Mouse (Mus musculus): Measurements from ENCODE around the gene Gm20388. TPM values are rescaled to one million over a fixed set of nuclear protein-coding genes. Genes with fewer than 3 reads are reported as not detected.

Gene Gm20388
- polyA plus RNA-seq, 1 experiment from 2014 or later = not detected

- H3K4me2 ChIP-seq (replicated peaks) = peak overlapping the region; percentile 11; the same call in 1 of the 2 replicates
- H3K27me3 ChIP-seq = no peaks in the 10 kb centered on the region
- no peak overlapping the region for H3K4me3 ChIP-seq
- 24% methylated on average over 11 of the region's 11 CpGs for WGBS
- H3K9me3 ChIP-seq = 0 out of 2 replicates have a peak, but pooled peaks cover 3% of the 10 kb centered on the region
- ATAC-seq (ENCODE audit: insufficient number of reproducible peaks, insufficient read depth, low FRiP score, low TSS enrichment) = peak; percentile 91
- H3K27ac ChIP-seq = peak overlapping the region; percentile 48; the same call in 1 of the 2 replicates
- peaks cover 13% of the 10 kb centered on the region for H3K4me1 ChIP-seq
- 0 out of 2 replicates have a peak overlapping the region, but pooled peaks have one; percentile 8 for H3K9ac ChIP-seq
- no peaks in the 10 kb centered on the region for H3K36me3 ChIP-seq
These were observed 4188.4 kb downstream of the Gm20388 start for GRCm38 (mm10) chr8:124098953-124099622.

GRCm38 (mm10) chr8:124099623-124099965, 4189.0 kb downstream of the Gm20388 start:
- ATAC-seq (ENCODE audit: insufficient number of reproducible peaks, insufficient read depth, low FRiP score, low TSS enrichment) = no peak
- H3K4me2 ChIP-seq (replicated peaks) = peak overlapping the region; percentile 11; the same call in 1 of the 2 replicates
- 0 out of 2 replicates have a peak, but pooled peaks cover 3% of the 10 kb centered on the region for H3K9me3 ChIP-seq
- WGBS = 71% methylated on average over 6 of the region's 6 CpGs
- peak overlapping the region; percentile 9; the same call in 1 of the 2 replicates for H3K27ac ChIP-seq
- H3K4me1 ChIP-seq = peaks cover 13% of the 10 kb centered on the region
- no peaks in the 10 kb centered on the region for H3K27me3 ChIP-seq
- H3K4me3 ChIP-seq = no peak overlapping the region
- no peak overlapping the region for H3K9ac ChIP-seq
- H3K36me3 ChIP-seq = no peaks in the 10 kb centered on the region

GRCm38 (mm10) chr8:124105869-124106268, 4195.2 kb downstream of the Gm20388 start:
- H3K9ac ChIP-seq = no peak overlapping the region
- 60% methylated on average over 6 of the region's 6 CpGs for WGBS
- H3K4me1 ChIP-seq = peaks cover 6% of the 10 kb centered on the region
- H3K9me3 ChIP-seq = no peaks in the 10 kb centered on the region
- no peak overlapping the region for H3K4me2 ChIP-seq (replicated peaks)
- H3K4me3 ChIP-seq = no peak overlapping the region
- no peak for ATAC-seq (ENCODE audit: insufficient number of reproducible peaks, insufficient read depth, low FRiP score, low TSS enrichment)
- H3K36me3 ChIP-seq = no peaks in the 10 kb centered on the region
- H3K27ac ChIP-seq = no peak overlapping the region
- no peaks in the 10 kb centered on the region for H3K27me3 ChIP-seq

- H3K36me3 ChIP-seq = no peaks in the 10 kb centered on the region
- H3K9ac ChIP-seq = no peak overlapping the region
- no peak overlapping the region for H3K4me3 ChIP-seq
- H3K27ac ChIP-seq = no peak overlapping the region
- no peaks in the 10 kb centered on the region for H3K27me3 ChIP-seq
- WGBS = 72% methylated on average over 7 of the region's 7 CpGs
- H3K4me1 ChIP-seq = peaks cover 6% of the 10 kb centered on the region
- H3K4me2 ChIP-seq (replicated peaks) = no peak overlapping the region
- no peak for ATAC-seq (ENCODE audit: insufficient number of reproducible peaks, insufficient read depth, low FRiP score, low TSS enrichment)
- no peaks in the 10 kb centered on the region for H3K9me3 ChIP-seq
These were observed 4195.9 kb downstream of the Gm20388 start for GRCm38 (mm10) chr8:124106328-124107195.

GRCm38 (mm10) chr8:124113108-124113507, 4202.5 kb downstream of the Gm20388 start:
- Histone ChIP-seq H3K9me3 (no peaks in the 10 kb centered on the region), H3K27me3 (no peaks in the 10 kb centered on the region), H3K4me3 (no peak overlapping the region), H3K4me1 (no peaks in the 10 kb centered on the region), H3K27ac (no peak overlapping the region), H3K36me3 (no peaks in the 10 kb centered on the region), H3K4me2 (replicated peaks) (no peak overlapping the region), H3K9ac (no peak overlapping the region)
- no peak for ATAC-seq (ENCODE audit: insufficient number of reproducible peaks, insufficient read depth, low FRiP score, low TSS enrichment)
- WGBS = 69% methylated on average over 10 of the region's 10 CpGs

- Histone ChIP-seq H3K4me2 (replicated peaks) (no peak overlapping the region), H3K9ac (no peak overlapping the region), H3K4me1 (no peaks in the 10 kb centered on the region), H3K4me3 (no peak overlapping the region), H3K27me3 (no peaks in the 10 kb centered on the region), H3K27ac (no peak overlapping the region), H3K9me3 (no peaks in the 10 kb centered on the region), H3K36me3 (no peaks in the 10 kb centered on the region)
- no peak for ATAC-seq (ENCODE audit: insufficient number of reproducible peaks, insufficient read depth, low FRiP score, low TSS enrichment)
- WGBS = 95% methylated on average over 20 of the region's 20 CpGs
These were observed 4214.6 kb downstream of the Gm20388 start for GRCm38 (mm10) chr8:124125241-124125640.

GRCm38 (mm10) chr8:124137261-124137660, 4226.6 kb downstream of the Gm20388 start:
- H3K27ac ChIP-seq = no peak overlapping the region
- H3K4me1 ChIP-seq = peaks cover 3% of the 10 kb centered on the region; the same call in 1 of the 2 replicates
- 74% methylated on average over 5 of the region's 5 CpGs for WGBS
- no peak overlapping the region for H3K4me3 ChIP-seq
- H3K9me3 ChIP-seq = no peaks in the 10 kb centered on the region
- H3K4me2 ChIP-seq (replicated peaks) = no peak overlapping the region
- no peak overlapping the region for H3K9ac ChIP-seq
- H3K36me3 ChIP-seq = no peaks in the 10 kb centered on the region
- ATAC-seq (ENCODE audit: insufficient number of reproducible peaks, insufficient read depth, low FRiP score, low TSS enrichment) = no peak
- no peaks in the 10 kb centered on the region for H3K27me3 ChIP-seq

GRCm38 (mm10) chr8:124140211-124140790, 4229.7 kb downstream of the Gm20388 start:
- Histone ChIP-seq H3K27me3 (no peaks in the 10 kb centered on the region), H3K27ac (no peak overlapping the region), H3K9me3 (no peaks in the 10 kb centered on the region), H3K9ac (no peak overlapping the region; the same call in 1 of the 2 replicates), H3K4me2 (replicated peaks) (no peak overlapping the region), H3K36me3 (no peaks in the 10 kb centered on the region), H3K4me3 (no peak overlapping the region), H3K4me1 (peaks cover 3% of the 10 kb centered on the region; the same call in 1 of the 2 replicates)
- WGBS = 73% methylated on average over 11 of the region's 11 CpGs
- no peak for ATAC-seq (ENCODE audit: insufficient number of reproducible peaks, insufficient read depth, low FRiP score, low TSS enrichment)

- H3K4me2 ChIP-seq (replicated peaks) = no peak overlapping the region
- no peak for ATAC-seq (ENCODE audit: insufficient number of reproducible peaks, insufficient read depth, low FRiP score, low TSS enrichment)
- H3K4me1 ChIP-seq = peaks cover 3% of the 10 kb centered on the region; the same call in 1 of the 2 replicates
- H3K9me3 ChIP-seq = no peaks in the 10 kb centered on the region
- WGBS = 58% methylated on average over 20 of the region's 20 CpGs
- H3K27me3 ChIP-seq = no peaks in the 10 kb centered on the region
- no peak overlapping the region for H3K4me3 ChIP-seq
- H3K27ac ChIP-seq = no peak overlapping the region
- H3K9ac ChIP-seq = no peak overlapping the region
- H3K36me3 ChIP-seq = no peaks in the 10 kb centered on the region
These were observed 4230.3 kb downstream of the Gm20388 start for GRCm38 (mm10) chr8:124140868-124141431.

- Histone ChIP-seq H3K4me3 (no peak overlapping the region), H3K27me3 (no peaks in the 10 kb centered on the region), H3K36me3 (no peaks in the 10 kb centered on the region), H3K27ac (no peak overlapping the region), H3K9ac (no peak overlapping the region), H3K9me3 (no peaks in the 10 kb centered on the region), H3K4me2 (replicated peaks) (no peak overlapping the region), H3K4me1 (peaks cover 3% of the 10 kb centered on the region; the same call in 1 of the 2 replicates)
- 74% methylated on average over 9 of the region's 9 CpGs for WGBS
- ATAC-seq (ENCODE audit: insufficient number of reproducible peaks, insufficient read depth, low FRiP score, low TSS enrichment) = no peak
These were observed 4231.2 kb downstream of the Gm20388 start for GRCm38 (mm10) chr8:124141681-124142391.

GRCm38 (mm10) chr8:124143003-124143402, 4232.4 kb downstream of the Gm20388 start:
- no peak overlapping the region for H3K4me2 ChIP-seq (replicated peaks)
- no peaks in the 10 kb centered on the region for H3K36me3 ChIP-seq
- 45% methylated on average over 5 of the region's 5 CpGs for WGBS
- no peak overlapping the region for H3K4me3 ChIP-seq
- H3K27ac ChIP-seq = no peak overlapping the region
- peaks cover 3% of the 10 kb centered on the region; the same call in 1 of the 2 replicates for H3K4me1 ChIP-seq
- no peak overlapping the region for H3K9ac ChIP-seq
- H3K9me3 ChIP-seq = no peaks in the 10 kb centered on the region
- ATAC-seq (ENCODE audit: insufficient number of reproducible peaks, insufficient read depth, low FRiP score, low TSS enrichment) = no peak
- H3K27me3 ChIP-seq = no peaks in the 10 kb centered on the region
